Mouse (Mus musculus) A20 (cell line): ENCODE measurements at regions not wholly inside any gene's neighbourhood (a gene's known extent, or its start where the extent isn't known, plus 50 kb on each side); places are given as distances from the start of the nearest gene placed in this dataset.

Experiments
- DNase-seq: peaks from one replicate; pipeline ENCODE4 v3.0.0-alpha.2; 2011; ENCODE audit warnings: low read depth, low spot score

- no peak for DNase-seq
These were observed 104.1 kb downstream of the Cstad start for GRCm38 (mm10) chr2:30698758-30699535.

GRCm38 (mm10) chr2:30697851-30698250, 103.0 kb downstream of the Cstad start:
- DNase-seq, result no peak

- DNase-seq, result no peak
These were observed 101.1 kb downstream of the Cstad start for GRCm38 (mm10) chr2:30695771-30696456.

GRCm38 (mm10) chr2:30695041-30695440, 100.2 kb downstream of the Cstad start:
- DNase-seq, result no peak

GRCm38 (mm10) chr2:30693206-30694035, 98.6 kb downstream of the Cstad start:
- no peak for DNase-seq

- no peak for DNase-seq
These were observed 97.8 kb downstream of the Cstad start for GRCm38 (mm10) chr2:30692561-30693205.

GRCm38 (mm10) chr2:30691857-30692560, 97.2 kb downstream of the Cstad start:
- no peak for DNase-seq

DNA sequence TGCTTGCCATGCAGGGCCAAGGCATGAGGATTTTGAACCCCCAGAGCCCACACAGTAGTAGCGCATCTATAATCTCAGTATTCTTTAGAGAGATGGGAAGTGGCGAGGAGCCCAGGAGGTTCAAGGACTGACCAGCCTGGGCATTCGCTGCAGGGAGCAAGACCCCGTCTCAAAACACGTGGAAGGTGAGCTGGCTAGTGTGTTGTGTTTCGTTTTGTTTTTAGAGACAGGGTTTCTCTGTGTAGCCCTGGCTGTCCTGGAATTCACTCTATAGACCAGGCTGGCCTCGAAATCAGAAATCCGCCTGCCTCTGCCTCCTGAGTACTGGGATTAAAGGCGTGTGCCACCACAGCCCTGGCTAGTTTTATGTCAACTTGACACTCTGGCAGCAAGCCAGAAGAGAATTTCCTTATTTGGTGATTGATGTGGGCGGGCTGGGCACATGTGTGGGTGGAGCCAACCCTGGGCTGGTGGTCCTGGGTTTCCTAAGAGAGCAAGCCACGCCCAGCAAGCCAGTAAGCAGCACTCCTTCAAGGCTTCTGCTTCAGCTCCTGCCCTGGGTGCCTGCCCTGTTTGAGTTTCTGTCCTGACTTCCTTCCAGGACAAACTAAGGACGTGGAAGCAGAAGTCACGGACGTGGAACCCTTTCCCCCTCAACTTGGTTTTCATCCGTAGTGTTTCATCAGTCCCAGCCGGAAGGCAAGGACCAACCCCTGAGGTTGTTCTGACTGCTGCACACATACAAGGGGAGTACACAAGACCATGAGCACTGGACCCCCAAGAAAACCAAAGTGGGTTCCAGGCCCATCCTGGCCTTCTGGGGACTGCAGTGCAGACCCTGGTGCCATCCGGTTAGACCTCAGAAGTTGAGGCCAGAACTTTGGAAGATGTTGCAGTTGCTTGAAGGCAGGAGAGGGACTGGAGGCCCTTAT, 96.4 kb downstream of the Cstad start:
- DNase-seq, result no peak

GRCm38 (mm10) chr2:30690307-30690706, 95.5 kb downstream of the Cstad start:
- no peak for DNase-seq

DNA sequence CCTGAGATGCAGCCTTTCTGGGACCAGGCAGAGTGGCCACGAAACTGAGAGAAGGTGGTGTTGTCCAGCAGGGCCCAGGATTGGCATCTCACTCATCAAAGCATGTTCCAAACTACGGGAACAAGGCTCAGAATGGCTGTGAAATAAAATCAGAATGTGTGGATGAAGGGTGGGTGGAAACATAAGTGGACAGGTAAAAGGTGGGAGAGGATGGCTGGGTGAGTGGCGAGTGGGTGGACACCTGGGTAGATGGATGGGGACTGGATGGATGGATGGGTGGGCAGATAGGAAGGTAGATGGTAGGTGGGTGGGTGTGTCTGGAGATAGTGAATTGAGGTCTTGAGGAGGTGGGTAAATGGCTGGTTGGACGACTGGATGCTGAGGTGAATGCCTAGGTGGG, 93.6 kb downstream of the Cstad start:
- DNase-seq, result no peak

- DNase-seq, result no peak
These were observed 92.3 kb downstream of the Cstad start for GRCm38 (mm10) chr2:30687121-30687551.

- DNase-seq, result no peak
These were observed 91.5 kb downstream of the Cstad start for GRCm38 (mm10) chr2:30686359-30686758.

- DNase-seq, result no peak
These were observed 90.5 kb downstream of the Cstad start for GRCm38 (mm10) chr2:30685137-30685860.

GRCm38 (mm10) chr2:30684461-30684860, 89.6 kb downstream of the Cstad start:
- DNase-seq, result no peak

DNA sequence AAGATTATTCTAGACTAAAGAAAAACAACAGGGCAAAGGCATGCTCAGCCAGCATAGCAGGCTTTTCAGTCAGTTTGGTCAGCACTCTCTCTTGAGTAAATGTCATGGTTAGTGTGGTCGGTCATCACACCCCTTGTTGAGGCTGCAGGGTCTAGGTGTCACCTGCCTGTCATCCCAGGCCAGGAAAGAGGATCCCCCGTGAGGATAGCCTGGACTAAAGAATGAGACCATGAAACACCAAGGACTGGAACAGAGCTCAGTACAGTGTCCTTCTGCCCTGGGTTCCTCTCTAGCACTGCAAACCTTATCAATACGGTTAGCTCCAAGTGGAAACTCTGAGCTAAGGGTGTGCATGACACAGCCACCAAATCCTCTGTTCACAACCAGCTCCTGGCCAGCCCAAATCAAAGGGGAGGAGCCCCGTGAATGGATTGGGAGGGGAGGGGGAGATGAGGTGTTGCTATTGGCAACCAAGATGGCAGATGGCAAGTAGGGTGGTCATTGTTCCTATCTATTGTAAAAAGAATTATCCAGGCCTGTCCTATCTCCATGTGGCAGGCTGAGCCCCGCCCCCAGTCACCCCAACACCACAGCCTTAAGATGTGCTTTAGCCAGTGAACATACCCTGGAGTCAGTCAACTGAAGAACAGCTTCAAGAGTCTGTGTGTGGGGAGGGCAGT, 87.4 kb downstream of the Cstad start:
- no peak for DNase-seq

- DNase-seq, result no peak
These were observed 86.8 kb downstream of the Cstad start for GRCm38 (mm10) chr2:30681642-30682041.

DNA sequence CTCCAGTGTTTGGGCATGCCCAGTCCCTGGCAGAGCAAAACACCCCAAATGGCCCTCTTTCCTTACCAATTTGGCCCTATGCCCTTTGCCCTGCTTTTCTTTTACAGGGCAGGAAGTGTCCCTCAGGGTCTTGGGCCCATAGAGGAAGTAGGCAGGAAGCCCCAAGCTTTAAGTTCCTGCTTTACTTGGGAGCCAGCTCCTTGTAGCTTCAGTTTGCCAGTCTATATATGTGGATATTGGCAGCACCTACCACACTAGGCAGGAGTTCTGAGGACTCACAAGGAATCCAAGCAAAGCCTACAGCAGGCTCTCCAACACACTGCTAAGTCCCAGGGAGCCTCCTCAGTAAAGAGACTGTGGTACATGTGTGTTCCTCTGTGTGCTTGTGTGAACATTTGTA, 84.2 kb downstream of the Cstad start:
- DNase-seq, result no peak

DNA sequence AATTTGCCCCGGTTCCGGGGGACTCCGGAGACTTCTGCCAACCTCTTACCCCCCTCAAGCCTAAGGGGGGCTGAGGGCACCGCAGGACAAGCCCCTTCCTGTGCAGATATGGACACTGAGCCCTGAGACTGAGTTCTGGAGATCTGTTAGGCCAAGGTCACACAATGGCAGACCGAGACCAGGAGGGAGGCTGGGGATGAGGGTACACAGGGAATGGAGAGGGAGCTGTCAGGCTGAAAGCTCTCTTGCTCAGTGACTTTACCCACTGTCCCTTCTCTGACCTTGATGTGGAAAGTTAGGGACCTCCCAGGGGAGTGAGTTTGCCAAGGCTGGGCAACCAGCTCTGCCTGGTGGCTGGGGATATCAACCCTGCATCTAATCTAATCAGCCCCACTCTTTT, 82.7 kb downstream of the Cstad start:
- no peak for DNase-seq
